Mouse (Mus musculus) MEL (cell line): Measurements from ENCODE around the gene Gm17268. TPM values are rescaled to one million over a fixed set of nuclear protein-coding genes. Genes with fewer than 3 reads are reported as not detected.

Source experiments
- DNase-seq: peaks from one replicate; pipeline ENCODE4 v3.0.0; 2011; ENCODE audit warnings: low read depth, low spot score
- H3K27ac ChIP-seq: 2 replicates; pipeline ENCODE4 v1.5.1; 2012; ENCODE audit warnings: low read depth, mild to moderate bottlenecking, control low read depth, low read length, moderate library complexity; ENCODE audit not compliant: control insufficient read depth
- H3K27me3 ChIP-seq, 2 experiments: fragments of 150-350 bp in 1 of 2; sonication (generic) in 1 of 2; 2 replicates each; pipeline ENCODE4 v1.6.1; 2012; ENCODE audit warnings: low read length in 2 of 2, mild to moderate bottlenecking in 2 of 2, improper control_type of control experiment in 1 of 2, moderate library complexity in 1 of 2; ENCODE audit not compliant: insufficient read depth in 2 of 2, control insufficient read depth in 1 of 2
- H3K36me3 ChIP-seq, 2 experiments: 2 replicates each; pipeline ENCODE4 v1.6.1; 2012 to 2014; ENCODE audit warnings: low read length in 2 of 2, improper control_type of control experiment in 1 of 2, inconsistent platforms in 1 of 2, mild to moderate bottlenecking in 1 of 2; ENCODE audit not compliant: insufficient read depth in 2 of 2, control insufficient read depth in 1 of 2
- H3K4me1 ChIP-seq, 2 experiments: fragments of 150-350 bp in 1 of 2; sonication (generic) in 1 of 2; 2 replicates each; pipeline ENCODE4 v1.6.1; 2012; ENCODE audit warnings: low read length in 2 of 2, improper control_type of control experiment in 1 of 2, mild to moderate bottlenecking in 1 of 2; ENCODE audit not compliant: insufficient read depth in 2 of 2, control insufficient read depth in 1 of 2
- H3K4me3 ChIP-seq, 2 experiments: fragments of 150-350 bp in 1 of 2; sonication (generic) in 1 of 2; 2 replicates each; pipeline ENCODE4 v1.5.1; 2012; ENCODE audit warnings: low read depth in 2 of 2, low read length in 2 of 2, mild to moderate bottlenecking in 2 of 2, moderate library complexity in 2 of 2, control low read depth in 1 of 2, improper control_type of control experiment in 1 of 2; ENCODE audit not compliant: control insufficient read depth in 1 of 2, insufficient read depth in 1 of 2
- H3K79me2 ChIP-seq: 2 replicates; pipeline ENCODE4 v1.6.1; 2012; ENCODE audit warnings: mild to moderate bottlenecking, low read length, moderate library complexity; ENCODE audit not compliant: control insufficient read depth, poor library complexity, insufficient read depth
- H3K9ac ChIP-seq: 2 replicates; pipeline ENCODE4 v1.6.1; 2012; ENCODE audit warnings: low read depth, mild to moderate bottlenecking, control low read depth, low read length, moderate library complexity; ENCODE audit not compliant: control insufficient read depth, poor library complexity, severe bottlenecking
- H3K9me3 ChIP-seq: fragments of 150-350 bp; sonication (generic); replicated peaks from 2 replicates; pipeline ENCODE4 v1.6.1; 2012; ENCODE audit warnings: mild to moderate bottlenecking, low read length, improper control_type of control experiment, moderate library complexity; ENCODE audit not compliant: insufficient read depth
- BHLHE40 ChIP-seq: IDR thresholded peaks from 2 replicates; pipeline ENCODE4 v1.6.1; 2012; ENCODE audit warnings: low read depth, mild to moderate bottlenecking, inconsistent platforms, low read length, improper control_type of control experiment, borderline replicate concordance
- E2F4 ChIP-seq: IDR thresholded peaks from 2 replicates; pipeline ENCODE4 v1.6.1; 2011; ENCODE audit warnings: low read depth, low read length, improper control_type of control experiment, borderline replicate concordance
- JUND ChIP-seq: IDR thresholded peaks from 2 replicates; pipeline ENCODE4 v1.6.1; 2011; ENCODE audit warnings: low read depth, mild to moderate bottlenecking, improper control_type of control experiment, low read length
- MAFK ChIP-seq: IDR thresholded peaks from 2 replicates; pipeline ENCODE4 v1.6.1; 2011; ENCODE audit warnings: low read depth, mild to moderate bottlenecking, low read length, improper control_type of control experiment, borderline replicate concordance
- MYB ChIP-seq: IDR thresholded peaks from 2 replicates; pipeline ENCODE4 v1.6.1; 2011; ENCODE audit warnings: mild to moderate bottlenecking, low read depth, low read length, improper control_type of control experiment
- MYC ChIP-seq: IDR thresholded peaks from 2 replicates; pipeline ENCODE4 v1.6.1; 2011; ENCODE audit warnings: low read depth, mild to moderate bottlenecking, low read length, improper control_type of control experiment, moderate library complexity
- NELFE ChIP-seq: IDR thresholded peaks from 2 replicates; pipeline ENCODE4 v1.6.1; 2011; ENCODE audit warnings: low read depth, low read length, improper control_type of control experiment
- NRF1 ChIP-seq: IDR thresholded peaks from 2 replicates; pipeline ENCODE4 v1.6.1; 2014; ENCODE audit warnings: low read depth, mild to moderate bottlenecking, inconsistent platforms, low read length, improper control_type of control experiment, moderate library complexity; ENCODE audit not compliant: poor library complexity, insufficient read depth, severe bottlenecking
- POLR2A ChIP-seq, 2 experiments: IDR thresholded peaks; 2 replicates each; pipeline ENCODE4 v1.6.1; 2011 to 2012; ENCODE audit warnings: low read length in 2 of 2, mild to moderate bottlenecking in 2 of 2, control low read depth in 1 of 2, improper control_type of control experiment in 1 of 2, low read depth in 1 of 2, moderate library complexity in 1 of 2; ENCODE audit not compliant: control insufficient read depth in 1 of 2, insufficient read depth in 1 of 2, poor library complexity in 1 of 2
- POLR2AphosphoS2 ChIP-seq: IDR thresholded peaks from 2 replicates; pipeline ENCODE4 v1.6.1; 2011; ENCODE audit warnings: low read length, improper control_type of control experiment
- RAD21 ChIP-seq: IDR thresholded peaks from 2 replicates; pipeline ENCODE4 v1.6.1; 2011; ENCODE audit warnings: mild to moderate bottlenecking, low read depth, low read length, improper control_type of control experiment
- SIN3A ChIP-seq: IDR thresholded peaks from 2 replicates; pipeline ENCODE4 v1.6.1; 2012; ENCODE audit warnings: low read length, improper control_type of control experiment, inconsistent platforms
- TAL1 ChIP-seq: IDR thresholded peaks from 2 replicates; pipeline ENCODE4 v1.6.1; 2012; ENCODE audit warnings: mild to moderate bottlenecking, inconsistent platforms, low read length, moderate library complexity, mixed read lengths
- TCF12 ChIP-seq: IDR thresholded peaks from 2 replicates; pipeline ENCODE4 v1.6.1; 2014; ENCODE audit warnings: low read depth, mild to moderate bottlenecking, inconsistent platforms, low read length, improper control_type of control experiment, moderate library complexity
- ZC3H11A ChIP-seq: IDR thresholded peaks from 2 replicates; pipeline ENCODE4 v1.6.1; 2012; ENCODE audit warnings: low read depth, mild to moderate bottlenecking, inconsistent platforms, low read length, improper control_type of control experiment
- polyA plus RNA-seq, 2 experiments: library from polyadenylated mRNA; stranded (reverse) in 1 of 2; unstranded in 1 of 2; fragments of >175 nt in 1 of 2; fragments of >200 nt in 1 of 2; gene quantifications; 2 replicates each; pipeline versions ENCODE4 v1.2.1 to v1.2.4; 2012; ENCODE audit warnings: low replicate concordance in 2 of 2, low read depth in 1 of 2; ENCODE audit not compliant: insufficient read length in 2 of 2, insufficient read depth in 1 of 2, missing spikeins in 1 of 2
- total RNA-seq: library from RNA; depleted of rRNA; stranded (reverse); fragments of 300-350 nt; gene quantifications from 2 replicates; pipeline ENCODE4 v1.2.3, GENCODE M21; 2012

Gm17268 gene
- total and polyA plus RNA-seq, 3 experiments: not detected

GRCm38 (mm10) chr11:82071076-82071475 lies 32.7 kb upstream of the Gm17268 start (continued):
- no peak for TF ChIP-seq JUND
- no peak for TF ChIP-seq TAL1

DNA sequence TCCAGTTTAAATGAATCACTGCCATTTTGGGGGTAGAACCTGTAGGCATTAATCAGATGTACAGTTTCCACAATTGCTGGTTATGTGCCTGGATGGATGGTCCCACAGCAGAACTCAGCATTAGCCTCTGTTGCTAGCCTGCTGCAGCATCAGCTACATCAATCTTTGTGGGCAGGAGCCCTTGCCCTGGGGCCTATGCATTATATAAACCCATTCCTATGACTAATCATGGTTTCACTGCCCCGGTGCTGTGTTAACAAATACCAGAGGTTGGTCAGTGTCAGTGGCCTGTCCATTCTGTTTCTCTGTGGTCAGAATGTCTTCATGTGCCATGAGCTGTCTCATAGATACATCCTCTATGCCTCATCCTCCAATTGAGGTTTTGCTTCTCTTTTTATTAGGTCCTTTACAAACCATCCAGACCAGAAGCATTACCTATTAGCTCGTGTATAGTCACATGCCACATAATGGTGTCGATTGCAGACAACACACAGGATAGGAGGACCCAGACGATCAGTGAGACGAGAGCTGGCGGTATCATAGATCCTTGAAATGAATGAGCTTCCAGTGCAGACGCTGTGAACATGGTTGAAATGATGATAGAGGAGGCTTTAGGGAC lies 28.7 kb upstream of the Gm17268 start:
- Histone ChIP-seq H3K4me3 (no peak overlapping the region), H3K4me1 (no peaks in the 10 kb centered on the region), H3K36me3 (no peaks in the 10 kb centered on the region), H3K9me3 (no peaks in the 10 kb centered on the region), H3K9ac (no peak overlapping the region), H3K79me2 (no peaks in the 10 kb centered on the region), H3K27ac (no peak overlapping the region), H3K27me3 (no peaks in the 10 kb centered on the region)
- TF ChIP-seq MYC (no peak), E2F4 (no peak), POLR2AphosphoS2 (no peak), RAD21 (no peak), MAFK (no peak), BHLHE40 (no peak), ZC3H11A (no peak), POLR2A (IDR thresholded peaks at IDR 0.05; ENCODE audit: control insufficient read depth in 1 of 2, insufficient read depth in 1 of 2, low read depth in 1 of 2, low read length in 2 of 2, poor library complexity in 1 of 2) (no peak), TCF12 (no peak), NELFE (no peak), MYB (no peak), SIN3A (no peak)
- DNase-seq: no peak

- Histone ChIP-seq H3K79me2 (no peaks in the 10 kb centered on the region), H3K27me3 (no peaks in the 10 kb centered on the region), H3K27ac (no peak overlapping the region), H3K4me1 (no peaks in the 10 kb centered on the region), H3K36me3 (no peaks in the 10 kb centered on the region), H3K9ac (no peak overlapping the region), H3K4me3 (no peak overlapping the region), H3K9me3 (no peaks in the 10 kb centered on the region)
- TF ChIP-seq NRF1: no peak
- no peak for TF ChIP-seq TCF12
- TF ChIP-seq POLR2AphosphoS2: no peak
- no peak for DNase-seq
Measured at GRCm38 (mm10) chr11:82063454-82063853, 25.1 kb upstream of the Gm17268 start.
